Mouse (Mus musculus): ENCODE data around the gene Il9r. TPM values are rescaled to one million over a fixed set of nuclear protein-coding genes. Genes with fewer than 3 reads are reported as not detected.

Il9r gene
- total RNA-seq, 2 experiments from 2014 or later = not detected

GRCm38 (mm10) chr11:32227041-32227440 lies 27.0 kb upstream of the Il9r start:
- DNase-seq (ENCODE audit: low spot score in 2 of 2) = no peak

- peak; percentile 85 to 89 for DNase-seq (ENCODE audit: low spot score in 2 of 2)
Observed at GRCm38 (mm10) chr11:32226124-32226871, 26.2 kb upstream of the Il9r start, which contains the start of gene Mpg. Gene Mpg (plus strand): TSS chr11:32226505.

DNA sequence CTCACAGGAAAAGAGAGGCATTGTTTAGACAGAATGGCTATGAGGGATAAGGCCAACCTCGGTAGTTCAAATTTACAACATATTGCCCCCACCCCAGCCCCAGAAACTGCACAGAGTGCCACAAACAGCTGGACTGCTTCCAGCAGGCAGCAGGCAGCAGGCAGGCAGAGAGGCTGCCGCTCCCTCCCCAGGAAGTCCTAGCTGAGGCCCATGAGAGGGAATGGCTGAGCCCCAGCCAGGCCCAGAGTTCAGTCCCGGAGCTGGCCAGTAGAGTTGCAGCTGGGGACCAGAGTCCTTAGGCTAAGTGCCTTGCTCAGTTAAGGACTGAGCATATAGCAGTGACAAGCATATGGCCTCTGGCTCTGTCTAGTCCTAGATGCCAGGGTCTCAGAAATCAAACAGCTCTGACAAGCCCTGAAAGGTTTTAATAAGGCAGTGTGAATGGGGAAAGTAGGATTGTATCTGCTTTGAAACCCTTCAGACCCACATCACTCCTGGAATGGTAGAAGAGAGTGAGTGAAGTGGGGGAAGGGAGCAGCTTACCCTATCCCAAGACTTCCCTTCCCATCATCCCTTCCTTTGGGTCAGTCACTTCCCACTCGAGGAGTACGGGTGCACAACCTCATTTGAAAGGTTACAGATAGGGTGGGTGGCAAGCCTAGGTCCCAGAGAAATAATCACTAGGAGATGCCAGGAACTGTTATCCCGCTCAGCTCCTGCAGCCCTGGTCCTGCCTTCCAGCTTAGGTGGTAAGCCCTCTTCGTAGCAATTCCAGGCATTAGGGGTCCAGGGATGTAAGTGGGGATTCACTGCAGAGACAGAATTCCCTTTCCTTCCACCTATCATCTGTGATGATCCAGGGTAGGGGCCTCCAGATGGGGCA lies 25.4 kb upstream of the Il9r start:
- peak in 1 of 2 experiments; percentile 58 for DNase-seq (ENCODE audit: low spot score in 2 of 2)

- DNase-seq (ENCODE audit: low spot score in 2 of 2) = peak in 1 of 2 experiments; percentile 69
Observed at GRCm38 (mm10) chr11:32224468-32225139, 24.5 kb upstream of the Il9r start.

GRCm38 (mm10) chr11:32223297-32223967 lies 23.4 kb upstream of the Il9r start:
- DNase-seq (ENCODE audit: low spot score in 2 of 2) = peak in 1 of 2 experiments; percentile 11

GRCm38 (mm10) chr11:32222570-32223194 lies 22.6 kb upstream of the Il9r start:
- DNase-seq (ENCODE audit: low spot score in 2 of 2) = peak in 1 of 2 experiments; percentile 20

GRCm38 (mm10) chr11:32221951-32222409 lies 21.9 kb upstream of the Il9r start, which contains the start of gene Rhbdf1:
Gene Rhbdf1 (minus strand): TSS chr11:32222300.
- peak in 1 of 2 experiments; percentile 65 for DNase-seq (ENCODE audit: low spot score in 2 of 2)

GRCm38 (mm10) chr11:32221225-32221950 lies 21.3 kb upstream of the Il9r start:
- DNase-seq (ENCODE audit: low spot score in 2 of 2) = peak in 1 of 2 experiments; percentile 55

GRCm38 (mm10) chr11:32220607-32221224 lies 20.6 kb upstream of the Il9r start:
- DNase-seq (ENCODE audit: low spot score in 2 of 2) = peak in 1 of 2 experiments; percentile 12

DNA sequence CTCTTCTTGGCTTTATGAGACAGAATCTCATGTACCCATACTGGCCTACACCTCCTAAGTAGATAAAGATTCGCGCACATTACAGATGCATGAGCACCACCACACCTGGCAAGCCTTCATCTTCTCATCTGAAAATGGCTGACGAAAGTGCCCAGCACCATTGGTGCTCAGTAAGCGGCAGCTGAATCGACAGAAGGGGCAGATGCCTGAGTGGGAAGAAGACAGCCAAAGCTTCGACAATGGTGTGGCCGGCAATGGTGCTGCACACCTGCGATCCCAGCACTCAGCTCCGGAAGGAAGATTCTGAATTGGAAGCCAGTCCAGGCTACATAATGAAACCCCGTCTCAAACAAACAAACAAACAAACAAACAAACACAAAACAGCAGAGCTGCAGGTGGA lies 19.2 kb upstream of the Il9r start:
- peak in 1 of 2 experiments; percentile 47 for DNase-seq (ENCODE audit: low spot score in 2 of 2)

- DNase-seq (ENCODE audit: low spot score in 2 of 2) = peak in 1 of 2 experiments; percentile 55
Observed at GRCm38 (mm10) chr11:32218501-32219050, 18.5 kb upstream of the Il9r start.

DNA sequence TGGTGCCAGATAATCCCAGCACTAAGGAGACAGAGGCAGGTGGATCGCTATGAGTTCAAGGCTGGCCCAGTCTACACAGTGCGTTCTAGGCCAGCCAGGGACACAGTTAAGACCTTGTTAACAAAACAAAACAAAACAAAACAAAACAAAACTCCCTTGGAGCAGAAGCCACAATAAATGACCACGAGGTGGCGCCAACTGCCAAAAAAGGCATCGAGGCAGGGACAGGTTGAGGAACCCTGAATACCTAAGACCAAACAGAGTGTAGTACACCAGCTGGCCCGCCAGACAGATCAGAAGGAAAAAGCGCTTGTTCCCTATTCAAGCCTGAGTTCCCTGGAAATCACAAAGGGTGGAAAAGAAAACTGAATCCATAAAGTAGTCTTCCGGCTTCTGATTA lies 16.8 kb upstream of the Il9r start:
- peak in 1 of 2 experiments; percentile 80 for DNase-seq (ENCODE audit: low spot score in 2 of 2)

GRCm38 (mm10) chr11:32215372-32216162 lies 15.5 kb upstream of the Il9r start:
- DNase-seq (ENCODE audit: low spot score in 2 of 2) = no peak

DNA sequence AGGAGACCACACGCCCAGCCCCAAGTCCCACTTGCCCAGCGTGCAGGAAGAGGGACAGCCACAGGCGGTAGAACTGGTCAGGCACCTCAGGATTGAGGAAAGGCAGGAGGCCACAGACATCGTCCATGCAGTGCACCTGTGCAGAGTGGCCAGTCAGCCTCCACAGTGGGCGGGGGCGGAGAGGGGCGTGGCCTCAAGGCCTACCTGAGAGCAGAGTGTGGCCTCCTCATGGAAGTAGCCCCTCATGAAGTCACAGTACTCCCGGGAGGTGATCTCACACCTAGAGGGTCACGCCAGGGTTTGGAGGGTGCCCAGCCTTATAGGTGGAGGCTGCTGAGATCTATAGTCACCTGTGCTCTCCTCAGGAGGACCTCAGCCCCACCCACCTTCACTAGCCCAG lies 10.5 kb upstream of the Il9r start:
- no peak for DNase-seq (ENCODE audit: low spot score in 2 of 2)

GRCm38 (mm10) chr11:32205058-32205873 lies 5.2 kb upstream of the Il9r start, which contains the start of gene Snrnp25:
Gene Snrnp25 (plus strand): TSS chr11:32205415.
- peak; percentile 93 for DNase-seq (ENCODE audit: low spot score in 2 of 2)

- DNase-seq (ENCODE audit: low spot score in 2 of 2) = no peak
Observed at GRCm38 (mm10) chr11:32201922-32202685, 2.0 kb upstream of the Il9r start.
